Mouse (Mus musculus): ENCODE data around the gene Nfix. TPM values are rescaled to one million over a fixed set of nuclear protein-coding genes. Genes with fewer than 3 reads are reported as not detected.

Nfix gene
- polyA plus RNA-seq, 1 experiment, result not detected

DNA sequence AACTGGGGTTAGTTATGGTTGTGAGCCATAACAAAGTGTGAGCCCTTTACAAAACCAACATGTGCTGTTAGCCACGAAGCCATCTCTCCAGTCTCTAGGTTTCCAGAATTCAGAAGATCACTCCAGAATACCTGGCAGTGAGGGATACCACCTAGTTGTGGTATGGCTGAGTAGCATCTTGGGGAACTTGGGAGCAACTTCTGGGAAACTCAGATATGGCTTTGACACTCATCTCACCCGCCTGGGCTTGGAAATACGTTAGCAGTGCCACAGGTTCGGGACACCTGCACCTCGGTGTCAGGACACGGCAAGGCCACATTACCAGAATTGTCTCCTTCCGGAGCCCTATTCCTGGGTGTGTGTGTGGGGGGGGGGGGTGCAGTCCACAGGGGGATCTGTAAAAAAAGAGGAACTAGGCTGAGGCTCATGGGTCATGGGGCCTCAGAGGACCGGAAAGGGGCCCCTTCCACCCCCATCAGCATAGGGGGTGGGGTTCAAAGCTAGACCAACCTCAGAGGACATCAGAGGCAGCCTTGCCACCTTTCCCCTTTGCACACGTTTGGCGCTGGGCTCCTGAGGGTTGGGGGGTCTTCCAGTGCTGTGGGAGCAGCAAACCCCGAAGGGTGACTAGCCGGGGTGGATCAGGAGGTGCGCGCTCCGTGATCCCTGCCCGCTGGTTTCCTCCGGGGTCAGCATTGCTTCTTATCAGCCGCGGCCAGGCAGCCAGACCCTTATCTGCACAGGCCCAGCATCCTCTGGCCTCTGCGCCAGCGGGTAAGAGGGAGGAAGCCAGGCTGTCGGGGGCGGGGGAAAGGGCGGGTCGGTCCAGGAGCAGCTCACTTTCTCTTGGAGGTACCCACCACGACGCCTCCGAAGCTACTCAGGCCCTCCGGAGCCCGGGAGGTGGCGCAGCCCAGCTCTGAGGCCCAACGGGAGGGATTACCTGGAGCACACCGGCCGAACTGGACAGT lies 98.9 kb downstream of the Nfix start, which contains the start of gene Lyl1:
Lyl1 (plus strand) TSS at position 517 of the 971 bp plus-strand sequence.
- H3K4me1 ChIP-seq (ENCODE audit: control insufficient read depth, insufficient read depth, low read length), result peaks cover 10% of the 10 kb centered on the region; the same call in 1 of the 2 replicates
- H3K4me3 ChIP-seq (ENCODE audit: insufficient read depth, low read depth, low read length), result no peak within 1 kb of the TSS
- 38% methylated on average over 34 of the region's 34 CpGs for WGBS
- TF ChIP-seq POLR2A (IDR thresholded peaks at IDR 0.05; ENCODE audit: insufficient read depth, low read depth, low read length) (no peak), CTCF (IDR thresholded peaks at IDR 0.05; ENCODE audit: insufficient read depth, low read depth, low read length) (no peak)
- H3K27ac ChIP-seq (ENCODE audit: insufficient read depth, low read depth, low read length), result no peak within 1 kb of the TSS

DNA sequence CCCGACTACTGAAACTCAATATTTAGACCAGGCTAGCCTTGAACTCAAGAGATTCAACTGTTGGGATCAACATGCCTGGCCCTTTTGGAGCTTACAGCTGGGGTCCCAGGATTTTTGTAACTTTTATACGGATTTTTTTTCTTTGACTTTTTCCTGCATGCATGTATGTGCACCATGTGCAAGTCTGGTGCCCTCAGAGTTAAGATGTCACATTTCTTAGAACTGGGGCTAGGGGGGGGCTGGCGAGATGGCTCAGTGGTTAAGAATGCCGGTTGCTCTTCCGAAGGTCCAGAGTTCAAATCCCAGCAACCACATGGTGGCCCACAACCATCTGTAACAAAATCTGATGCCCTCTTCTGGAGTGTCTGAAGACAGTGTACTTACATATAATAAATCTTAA lies 99.6 kb downstream of the Nfix start:
- Histone ChIP-seq H3K4me3 (ENCODE audit: insufficient read depth, low read depth, low read length) (no peak overlapping the region), H3K27ac (ENCODE audit: insufficient read depth, low read depth, low read length) (no peak overlapping the region), H3K4me1 (ENCODE audit: control insufficient read depth, insufficient read depth, low read length) (peaks cover 8% of the 10 kb centered on the region; the same call in 1 of the 2 replicates)
- TF ChIP-seq POLR2A (IDR thresholded peaks at IDR 0.05; ENCODE audit: insufficient read depth, low read depth, low read length) (no peak), CTCF (IDR thresholded peaks at IDR 0.05; ENCODE audit: insufficient read depth, low read depth, low read length) (no peak)
- WGBS, result 87% methylated on average over 5 of the region's 5 CpGs

DNA sequence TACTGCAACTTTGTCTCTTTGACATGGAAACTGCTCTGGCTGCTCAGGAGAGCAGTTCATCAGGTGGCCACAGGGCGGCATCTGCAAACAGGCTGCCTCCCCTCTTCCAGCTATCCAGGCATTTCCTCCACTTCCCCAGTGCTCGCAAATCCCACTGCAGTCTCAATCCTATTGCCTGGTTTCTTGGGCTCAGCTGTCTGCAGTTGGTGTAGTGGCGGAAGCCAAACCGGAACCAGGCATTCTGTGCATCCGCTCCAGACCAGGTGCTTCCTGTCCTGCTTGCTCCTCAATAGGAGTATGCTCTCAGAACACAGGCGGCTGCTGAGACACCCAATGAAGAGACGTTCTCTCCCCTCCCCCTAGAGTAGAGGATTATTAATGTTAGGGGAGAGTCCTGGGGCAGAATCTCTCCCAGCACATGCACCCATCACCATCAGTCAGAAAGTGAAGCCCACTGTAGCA lies 100.3 kb downstream of the Nfix start:
- no peak overlapping the region for H3K27ac ChIP-seq (ENCODE audit: insufficient read depth, low read depth, low read length)
- 0 out of 2 replicates have a peak, but pooled peaks cover 2% of the 10 kb centered on the region for H3K4me1 ChIP-seq (ENCODE audit: control insufficient read depth, insufficient read depth, low read length)
- 64% methylated on average over 7 of the region's 7 CpGs for WGBS
- TF ChIP-seq CTCF (IDR thresholded peaks at IDR 0.05; ENCODE audit: insufficient read depth, low read depth, low read length) (0 out of 2 replicates have a peak, but pooled peaks have one; percentile 40), POLR2A (IDR thresholded peaks at IDR 0.05; ENCODE audit: insufficient read depth, low read depth, low read length) (no peak)
- H3K4me3 ChIP-seq (ENCODE audit: insufficient read depth, low read depth, low read length), result no peak overlapping the region

DNA sequence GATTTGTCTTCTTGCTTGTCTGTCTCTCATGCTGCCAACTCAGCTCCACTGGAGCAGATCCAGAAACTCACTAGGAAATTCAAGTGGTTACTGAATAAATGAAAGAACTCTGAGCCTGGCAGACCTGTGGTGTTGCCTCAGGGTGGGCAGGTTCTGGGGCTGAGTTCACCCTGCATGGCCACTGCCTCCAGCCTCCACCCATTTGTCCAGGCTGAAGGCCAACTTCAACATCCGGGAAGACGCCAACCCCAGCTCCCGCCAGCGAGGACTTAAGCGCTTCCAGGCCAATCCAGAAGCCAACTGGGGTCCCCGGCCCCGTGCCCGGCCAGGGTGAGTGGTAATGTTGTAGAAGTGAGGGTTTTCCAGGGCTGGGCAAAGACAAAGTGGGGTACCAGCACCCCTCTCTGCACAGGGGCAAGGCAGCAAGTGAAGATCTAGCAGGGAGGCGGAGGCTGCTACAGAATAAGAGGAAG lies 101.2 kb downstream of the Nfix start:
- TF ChIP-seq POLR2A (IDR thresholded peaks at IDR 0.05; ENCODE audit: insufficient read depth, low read depth, low read length), result no peak
- no peak for TF ChIP-seq CTCF (IDR thresholded peaks at IDR 0.05; ENCODE audit: insufficient read depth, low read depth, low read length)
- H3K4me1 ChIP-seq (ENCODE audit: control insufficient read depth, insufficient read depth, low read length), result no peaks in the 10 kb centered on the region
- H3K27ac ChIP-seq (ENCODE audit: insufficient read depth, low read depth, low read length), result no peak overlapping the region
- H3K4me3 ChIP-seq (ENCODE audit: insufficient read depth, low read depth, low read length), result no peak overlapping the region
- WGBS, result 54% methylated on average over 9 of the region's 9 CpGs

DNA sequence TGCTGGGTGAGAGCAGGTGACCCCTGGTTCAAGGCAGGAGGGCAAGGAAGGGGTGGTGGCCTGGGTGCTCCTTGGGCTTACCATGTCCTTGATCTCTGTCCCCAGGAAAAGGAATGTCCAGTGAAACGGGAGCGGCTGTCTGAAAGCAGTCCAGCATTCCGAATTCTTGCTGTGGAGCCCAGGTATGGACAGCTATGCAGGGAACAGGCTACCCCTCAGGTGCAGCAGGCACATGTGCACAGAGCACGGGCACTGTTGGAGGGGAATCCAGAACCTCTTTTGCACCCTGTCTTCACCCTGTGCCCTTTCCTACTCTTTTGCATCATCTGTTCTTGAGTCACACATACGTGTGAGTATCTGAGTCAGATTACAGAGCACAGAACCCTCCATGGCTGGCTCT lies 101.9 kb downstream of the Nfix start:
- no peak overlapping the region for H3K4me3 ChIP-seq (ENCODE audit: insufficient read depth, low read depth, low read length)
- H3K4me1 ChIP-seq (ENCODE audit: control insufficient read depth, insufficient read depth, low read length), result no peaks in the 10 kb centered on the region
- no peak for TF ChIP-seq CTCF (IDR thresholded peaks at IDR 0.05; ENCODE audit: insufficient read depth, low read depth, low read length)
- no peak for TF ChIP-seq POLR2A (IDR thresholded peaks at IDR 0.05; ENCODE audit: insufficient read depth, low read depth, low read length)
- H3K27ac ChIP-seq (ENCODE audit: insufficient read depth, low read depth, low read length), result no peak overlapping the region
- WGBS, result 94% methylated on average over 5 of the region's 5 CpGs

DNA sequence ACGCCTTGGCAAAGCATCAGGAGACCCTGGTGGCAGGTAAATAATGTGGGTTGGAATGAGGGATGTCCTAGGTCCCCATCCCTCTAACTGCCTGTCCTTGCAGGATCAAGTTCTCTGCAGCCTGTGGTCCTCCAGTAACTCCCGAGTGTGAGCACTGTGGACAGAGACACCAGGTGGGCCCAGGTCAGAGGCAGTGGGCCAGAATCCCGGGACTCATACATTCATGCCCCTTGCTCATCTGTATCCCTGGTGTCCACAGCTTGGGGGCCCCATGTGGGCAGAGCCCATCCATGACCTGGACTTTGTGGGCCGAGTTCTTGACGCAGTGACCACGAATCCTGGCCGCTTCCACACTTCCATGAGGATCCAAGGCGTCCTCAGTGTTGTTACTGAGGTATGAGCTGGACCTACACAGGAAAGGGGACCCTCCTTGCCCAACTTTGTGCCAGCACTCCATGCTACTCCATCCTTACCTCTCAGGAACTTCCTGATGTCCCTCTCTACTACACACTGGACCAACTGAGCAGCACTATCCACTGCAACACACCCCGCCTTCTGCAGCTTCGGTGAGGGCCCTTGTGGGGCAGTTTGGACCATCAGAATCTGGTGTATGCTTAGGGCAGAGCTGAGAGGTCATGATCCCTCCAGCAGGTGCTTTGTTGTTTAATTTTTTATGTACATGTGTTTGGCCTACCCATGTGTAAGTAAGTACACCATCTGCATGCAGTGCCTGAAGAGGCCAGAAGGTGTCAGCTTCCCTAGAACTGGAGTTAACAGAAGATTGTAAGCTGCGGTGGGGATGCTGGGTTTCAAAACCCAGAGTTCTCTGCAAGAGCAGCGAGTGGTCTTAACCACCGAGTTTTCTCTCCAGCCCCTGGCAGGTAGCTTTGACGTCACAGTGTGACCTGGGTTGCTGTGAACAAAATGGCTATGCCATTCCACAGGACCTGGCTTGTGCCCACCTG lies 102.7 kb downstream of the Nfix start:
- Histone ChIP-seq H3K27ac (ENCODE audit: insufficient read depth, low read depth, low read length) (no peak overlapping the region), H3K4me3 (ENCODE audit: insufficient read depth, low read depth, low read length) (no peak overlapping the region), H3K4me1 (ENCODE audit: control insufficient read depth, insufficient read depth, low read length) (no peaks in the 10 kb centered on the region)
- TF ChIP-seq POLR2A (IDR thresholded peaks at IDR 0.05; ENCODE audit: insufficient read depth, low read depth, low read length) (no peak), CTCF (IDR thresholded peaks at IDR 0.05; ENCODE audit: insufficient read depth, low read depth, low read length) (no peak)
- WGBS, result 82% methylated on average over 14 of the region's 14 CpGs

DNA sequence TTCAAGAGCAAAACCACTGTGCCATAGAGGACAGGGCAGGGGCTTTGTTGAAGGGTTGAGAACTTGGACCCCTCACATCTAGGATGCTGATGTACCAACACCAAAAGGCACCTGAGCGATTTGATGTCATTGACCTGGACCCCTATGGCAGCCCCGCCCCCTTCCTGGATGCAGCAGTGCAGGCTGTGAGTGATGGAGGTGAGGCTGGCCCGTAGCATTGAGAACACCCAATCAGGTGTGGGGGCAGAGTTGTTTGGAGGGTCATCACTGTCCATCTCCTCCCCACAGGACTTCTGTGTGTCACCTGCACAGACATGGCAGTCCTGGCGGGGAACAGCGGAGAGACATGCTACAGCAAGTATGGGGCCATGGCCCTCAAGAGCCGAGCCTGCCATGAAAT lies 105.0 kb downstream of the Nfix start:
- Histone ChIP-seq H3K4me1 (ENCODE audit: control insufficient read depth, insufficient read depth, low read length) (no peaks in the 10 kb centered on the region), H3K4me3 (ENCODE audit: insufficient read depth, low read depth, low read length) (no peak overlapping the region), H3K27ac (ENCODE audit: insufficient read depth, low read depth, low read length) (no peak overlapping the region)
- 89% methylated on average over 6 of the region's 6 CpGs for WGBS
- TF ChIP-seq POLR2A (IDR thresholded peaks at IDR 0.05; ENCODE audit: insufficient read depth, low read depth, low read length) (no peak), CTCF (IDR thresholded peaks at IDR 0.05; ENCODE audit: insufficient read depth, low read depth, low read length) (no peak)

DNA sequence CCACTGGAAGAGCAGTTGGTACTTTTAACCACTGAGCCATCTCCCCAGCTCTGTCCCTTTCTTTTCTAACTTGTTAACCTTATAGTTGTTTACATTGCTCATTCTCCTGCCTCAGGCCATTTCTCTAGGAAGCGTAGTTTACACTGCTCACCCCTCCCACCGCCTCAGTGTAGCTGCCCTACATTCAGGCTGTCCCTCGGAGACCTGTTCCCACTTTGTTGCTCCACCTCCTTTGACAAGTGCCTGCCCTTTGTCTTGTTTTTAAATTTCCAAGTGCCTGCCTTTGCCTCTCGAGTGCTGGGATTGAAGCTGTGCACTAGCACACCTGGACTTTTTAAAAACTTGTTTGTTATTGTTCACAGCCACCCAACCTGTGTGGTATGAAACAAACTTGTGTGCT lies 106.8 kb downstream of the Nfix start:
- H3K27ac ChIP-seq (ENCODE audit: insufficient read depth, low read depth, low read length), result no peak overlapping the region
- no peak for TF ChIP-seq CTCF (IDR thresholded peaks at IDR 0.05; ENCODE audit: insufficient read depth, low read depth, low read length)
- TF ChIP-seq POLR2A (IDR thresholded peaks at IDR 0.05; ENCODE audit: insufficient read depth, low read depth, low read length), result no peak
- WGBS, result 84% methylated on average over 4 of the region's 4 CpGs
- no peak overlapping the region for H3K4me3 ChIP-seq (ENCODE audit: insufficient read depth, low read depth, low read length)
- 0 out of 2 replicates have a peak, but pooled peaks cover 4% of the 10 kb centered on the region for H3K4me1 ChIP-seq (ENCODE audit: control insufficient read depth, insufficient read depth, low read length)

Measured in olfactory bulb, adult 2 months (tissue).